1 mouse cellular context compared by ENCODE assay signal in the genomic region with DNA sequence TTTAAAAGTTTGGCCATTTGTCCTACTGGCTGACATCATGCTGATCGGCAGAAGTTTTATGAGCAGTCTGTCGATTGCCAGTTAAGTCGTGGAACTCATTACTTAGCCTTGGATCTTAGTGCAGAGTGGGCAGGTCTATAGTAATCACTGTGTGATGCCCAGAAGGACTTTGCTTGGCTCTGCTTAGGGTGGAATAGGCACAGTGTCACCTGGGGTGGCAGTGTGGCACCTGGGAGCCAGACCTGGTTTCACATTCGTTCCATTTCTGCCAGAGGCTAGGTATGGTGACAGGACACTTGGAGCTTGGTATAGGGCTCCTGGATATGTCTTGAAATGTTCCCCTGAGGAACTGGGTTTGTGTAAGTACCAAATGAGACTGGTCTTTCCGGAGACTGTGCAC.
TF ChIP-seq lines count a peak whose summit lies in the region.

No protein-coding gene starts in this region.

TF ChIP-seq in CH12.LX, 34 proteins besides CTCF, POLR2A, EP300 and RAD21:
- TF ChIP-seq NELFE (IDR thresholded peaks at IDR 0.05; ENCODE audit: low read depth, low read length): no peak
- TF ChIP-seq PAX5 (IDR thresholded peaks at IDR 0.05; ENCODE audit: low read length): no peak
